Mouse (Mus musculus): ENCODE measurements around the gene Tiam1. TPM values are rescaled to one million over a fixed set of nuclear protein-coding genes. Genes with fewer than 3 reads are reported as not detected.

Tiam1 gene
- polyA plus RNA-seq, 1 experiment = 19.3 TPM

- DNase-seq (ENCODE audit: low read depth) = no peak
- no peak for TF ChIP-seq POLR2A (IDR thresholded peaks at IDR 0.05; ENCODE audit: borderline replicate concordance, extremely low read depth, insufficient read depth, insufficient read length, poor library complexity, severe bottlenecking)
- TF ChIP-seq CTCF (IDR thresholded peaks at IDR 0.05; ENCODE audit: borderline replicate concordance, extremely low read depth, insufficient read depth, insufficient read length) = no peak
These were observed 342.1 kb downstream of the Tiam1 start for GRCm38 (mm10) chr16:89801493-89801892.

GRCm38 (mm10) chr16:89799772-89800171, 343.8 kb downstream of the Tiam1 start:
- TF ChIP-seq CTCF (IDR thresholded peaks at IDR 0.05; ENCODE audit: borderline replicate concordance, extremely low read depth, insufficient read depth, insufficient read length) (no peak), POLR2A (IDR thresholded peaks at IDR 0.05; ENCODE audit: borderline replicate concordance, extremely low read depth, insufficient read depth, insufficient read length, poor library complexity, severe bottlenecking) (no peak)
- no peak for DNase-seq (ENCODE audit: low read depth)

- TF ChIP-seq POLR2A (IDR thresholded peaks at IDR 0.05; ENCODE audit: borderline replicate concordance, extremely low read depth, insufficient read depth, insufficient read length, poor library complexity, severe bottlenecking) = no peak
- peak; percentile 47; the same call in 1 of the 2 replicates for TF ChIP-seq CTCF (IDR thresholded peaks at IDR 0.05; ENCODE audit: borderline replicate concordance, extremely low read depth, insufficient read depth, insufficient read length)
- no peak for DNase-seq (ENCODE audit: low read depth)
These were observed 347.0 kb downstream of the Tiam1 start for GRCm38 (mm10) chr16:89796566-89796965.

GRCm38 (mm10) chr16:89789792-89790434, 353.7 kb downstream of the Tiam1 start:
- DNase-seq (ENCODE audit: low read depth) = no peak
- no peak for TF ChIP-seq POLR2A (IDR thresholded peaks at IDR 0.05; ENCODE audit: borderline replicate concordance, extremely low read depth, insufficient read depth, insufficient read length, poor library complexity, severe bottlenecking)
- TF ChIP-seq CTCF (IDR thresholded peaks at IDR 0.05; ENCODE audit: borderline replicate concordance, extremely low read depth, insufficient read depth, insufficient read length) = no peak

- DNase-seq (ENCODE audit: low read depth) = no peak
- no peak for TF ChIP-seq CTCF (IDR thresholded peaks at IDR 0.05; ENCODE audit: borderline replicate concordance, extremely low read depth, insufficient read depth, insufficient read length)
- TF ChIP-seq POLR2A (IDR thresholded peaks at IDR 0.05; ENCODE audit: borderline replicate concordance, extremely low read depth, insufficient read depth, insufficient read length, poor library complexity, severe bottlenecking) = no peak
These were observed 357.8 kb downstream of the Tiam1 start for GRCm38 (mm10) chr16:89785795-89786194.

- TF ChIP-seq POLR2A (IDR thresholded peaks at IDR 0.05; ENCODE audit: borderline replicate concordance, extremely low read depth, insufficient read depth, insufficient read length, poor library complexity, severe bottlenecking) (no peak), CTCF (IDR thresholded peaks at IDR 0.05; ENCODE audit: borderline replicate concordance, extremely low read depth, insufficient read depth, insufficient read length) (no peak)
These were observed 363.9 kb downstream of the Tiam1 start for GRCm38 (mm10) chr16:89779705-89780104.

GRCm38 (mm10) chr16:89777450-89777849, 366.1 kb downstream of the Tiam1 start:
- no peak for TF ChIP-seq POLR2A (IDR thresholded peaks at IDR 0.05; ENCODE audit: borderline replicate concordance, extremely low read depth, insufficient read depth, insufficient read length, poor library complexity, severe bottlenecking)
- no peak for TF ChIP-seq CTCF (IDR thresholded peaks at IDR 0.05; ENCODE audit: borderline replicate concordance, extremely low read depth, insufficient read depth, insufficient read length)
- DNase-seq (ENCODE audit: low read depth) = no peak

More at GRCm38 (mm10) chr16:89779705-89780104, 363.9 kb downstream of the Tiam1 start:
- no peak for DNase-seq (ENCODE audit: low read depth)

- DNase-seq (ENCODE audit: low read depth) = no peak
- TF ChIP-seq CTCF (IDR thresholded peaks at IDR 0.05; ENCODE audit: borderline replicate concordance, extremely low read depth, insufficient read depth, insufficient read length) (no peak), POLR2A (IDR thresholded peaks at IDR 0.05; ENCODE audit: borderline replicate concordance, extremely low read depth, insufficient read depth, insufficient read length, poor library complexity, severe bottlenecking) (no peak)
These were observed 369.0 kb downstream of the Tiam1 start for GRCm38 (mm10) chr16:89774553-89774913.

- DNase-seq (ENCODE audit: low read depth) = peak; percentile 96
- peak; percentile 94 for TF ChIP-seq CTCF (IDR thresholded peaks at IDR 0.05; ENCODE audit: borderline replicate concordance, extremely low read depth, insufficient read depth, insufficient read length)
- no peak for TF ChIP-seq POLR2A (IDR thresholded peaks at IDR 0.05; ENCODE audit: borderline replicate concordance, extremely low read depth, insufficient read depth, insufficient read length, poor library complexity, severe bottlenecking)
These were observed 369.7 kb downstream of the Tiam1 start for GRCm38 (mm10) chr16:89773657-89774552.

- TF ChIP-seq CTCF (IDR thresholded peaks at IDR 0.05; ENCODE audit: borderline replicate concordance, extremely low read depth, insufficient read depth, insufficient read length) (no peak), POLR2A (IDR thresholded peaks at IDR 0.05; ENCODE audit: borderline replicate concordance, extremely low read depth, insufficient read depth, insufficient read length, poor library complexity, severe bottlenecking) (no peak)
- DNase-seq (ENCODE audit: low read depth) = no peak
These were observed 377.6 kb downstream of the Tiam1 start for GRCm38 (mm10) chr16:89765919-89766318.

- DNase-seq (ENCODE audit: low read depth) = peak; percentile 78
- peak; percentile 67; the same call in 1 of the 2 replicates for TF ChIP-seq CTCF (IDR thresholded peaks at IDR 0.05; ENCODE audit: borderline replicate concordance, extremely low read depth, insufficient read depth, insufficient read length)
- TF ChIP-seq POLR2A (IDR thresholded peaks at IDR 0.05; ENCODE audit: borderline replicate concordance, extremely low read depth, insufficient read depth, insufficient read length, poor library complexity, severe bottlenecking) = no peak
These were observed 378.1 kb downstream of the Tiam1 start for GRCm38 (mm10) chr16:89765470-89765869.

All from brain, embryonic 14.5 days (tissue).